Mouse (Mus musculus): ENCODE measurements at regions not wholly inside any gene's neighbourhood (a gene's known extent, or its start where the extent isn't known, plus 50 kb on each side); places are given as distances from the start of the nearest gene placed in this dataset.

GRCm38 (mm10) chr12:50084517-50084916 is 564.4 kb downstream of the Prkd1 start:
- TF ChIP-seq TAL1 (IDR thresholded peaks at IDR 0.05; ENCODE audit: low read length) (no peak), GATA1 (IDR thresholded peaks at IDR 0.05; ENCODE audit: low read depth, low read length) (no peak), MYC (IDR thresholded peaks at IDR 0.05; ENCODE audit: low read depth, low read length) (no peak), E2F4 (IDR thresholded peaks at IDR 0.05; ENCODE audit: borderline replicate concordance, low read depth, low read length) (no peak), CTCF (IDR thresholded peaks at IDR 0.05 in 2 of 3, conservative IDR thresholded peaks at IDR 0.05 in 1 of 3; ENCODE audit: control insufficient read depth in 1 of 3, insufficient read depth in 1 of 3, low read depth in 2 of 3, low read length in 3 of 3, poor library complexity in 1 of 3, severe bottlenecking in 1 of 3) (no peak), MAX (IDR thresholded peaks at IDR 0.05; ENCODE audit: low read length) (no peak), ZMIZ1 (IDR thresholded peaks at IDR 0.05; ENCODE audit: low read depth, low read length) (no peak), POLR2A (IDR thresholded peaks at IDR 0.05; ENCODE audit: control insufficient read depth in 1 of 2, insufficient read depth in 1 of 2, low read depth in 1 of 2, low read length in 2 of 2, poor library complexity in 1 of 2) (no peak), ZC3H11A (IDR thresholded peaks at IDR 0.05; ENCODE audit: low read depth, low read length) (no peak), USF1 (IDR thresholded peaks at IDR 0.05; ENCODE audit: low read depth, low read length) (no peak), MXI1 (IDR thresholded peaks at IDR 0.05; ENCODE audit: low read depth, low read length) (no peak), EP300 (IDR thresholded peaks at IDR 0.05; ENCODE audit: low read depth in 1 of 2, low read length in 2 of 2) (no peak)

All from MEL (cell line).